Mouse (Mus musculus) splenic B cell, adult 2 months (primary cell): ENCODE data around the gene Vrk1.

Experiments
- DNase-seq: peaks from one replicate; pipeline ENCODE4 v3.0.0-alpha.2; 2011; ENCODE audit warnings: low read depth, low spot score
- H3K27me3 ChIP-seq: 2 replicates; pipeline ENCODE4 v1.6.1; 2012; ENCODE audit warnings: mild to moderate bottlenecking, low read length, moderate library complexity, mixed read lengths; ENCODE audit not compliant: control insufficient read depth, poor library complexity, insufficient read depth, severe bottlenecking
- H3K36me3 ChIP-seq: 2 replicates; pipeline ENCODE4 v1.6.1; 2012; ENCODE audit warnings: mild to moderate bottlenecking, low read length, moderate library complexity, mixed read lengths; ENCODE audit not compliant: control insufficient read depth, poor library complexity, insufficient read depth, severe bottlenecking

Vrk1 gene

DNA sequence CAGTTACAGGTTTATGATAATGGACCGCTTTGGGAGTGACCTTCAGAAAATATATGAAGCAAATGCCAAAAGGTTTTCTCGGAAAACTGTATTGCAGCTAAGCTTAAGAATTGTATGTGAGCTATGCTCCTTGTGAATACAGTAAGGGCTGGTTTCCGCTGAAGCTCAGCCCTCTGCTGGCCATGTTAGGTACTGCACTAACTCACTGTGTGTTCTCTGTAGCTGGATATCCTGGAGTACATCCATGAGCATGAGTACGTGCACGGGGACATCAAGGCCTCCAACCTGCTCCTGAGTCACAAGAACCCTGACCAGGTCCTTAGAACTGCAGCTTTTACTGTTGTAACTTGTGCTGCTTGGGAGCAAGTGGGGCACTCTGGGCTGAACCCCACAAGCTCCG, 45.8 kb downstream of the Vrk1 start:
- peak; percentile 80 for DNase-seq
- no peaks in the 10 kb centered on the region for H3K27me3 ChIP-seq
- peaks cover 14% of the 10 kb centered on the region for H3K36me3 ChIP-seq

DNA sequence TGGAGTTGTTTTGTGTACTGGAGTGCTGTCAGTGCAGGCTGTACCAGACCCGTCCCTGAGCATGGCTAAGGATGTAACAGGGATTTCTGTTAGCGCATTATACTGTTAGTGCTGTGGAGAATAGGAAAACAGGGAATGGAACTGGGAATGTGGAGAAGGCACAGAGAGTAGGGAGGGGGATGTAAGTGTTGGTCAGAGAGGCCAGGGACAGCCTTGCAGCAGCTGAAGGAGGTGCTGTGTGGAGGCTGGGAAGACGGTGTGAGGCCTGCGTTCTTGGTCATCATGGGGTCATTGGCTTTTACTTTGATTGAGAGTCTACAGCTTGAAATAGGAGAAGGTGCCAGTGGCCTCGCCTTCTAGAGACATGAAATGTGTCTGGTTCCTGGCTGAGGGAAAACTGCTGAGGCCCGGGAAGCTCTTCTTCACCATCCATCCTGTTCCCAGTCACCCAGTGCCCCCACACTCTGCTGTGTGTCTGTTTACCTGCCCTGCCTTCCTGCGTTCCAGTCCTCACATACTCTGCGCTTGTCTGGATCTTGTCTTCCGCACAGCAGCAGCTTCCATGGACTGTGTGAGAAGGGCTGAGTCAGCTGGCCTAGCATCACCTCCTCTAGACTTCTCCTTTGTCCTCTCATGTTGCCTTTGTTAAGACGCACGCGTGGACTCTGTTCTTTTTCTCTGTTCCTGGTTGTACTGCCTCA, 50.0 kb downstream of the Vrk1 start:
- no peaks in the 10 kb centered on the region for H3K27me3 ChIP-seq
- H3K36me3 ChIP-seq = peaks cover 24% of the 10 kb centered on the region
- DNase-seq = no peak

DNA sequence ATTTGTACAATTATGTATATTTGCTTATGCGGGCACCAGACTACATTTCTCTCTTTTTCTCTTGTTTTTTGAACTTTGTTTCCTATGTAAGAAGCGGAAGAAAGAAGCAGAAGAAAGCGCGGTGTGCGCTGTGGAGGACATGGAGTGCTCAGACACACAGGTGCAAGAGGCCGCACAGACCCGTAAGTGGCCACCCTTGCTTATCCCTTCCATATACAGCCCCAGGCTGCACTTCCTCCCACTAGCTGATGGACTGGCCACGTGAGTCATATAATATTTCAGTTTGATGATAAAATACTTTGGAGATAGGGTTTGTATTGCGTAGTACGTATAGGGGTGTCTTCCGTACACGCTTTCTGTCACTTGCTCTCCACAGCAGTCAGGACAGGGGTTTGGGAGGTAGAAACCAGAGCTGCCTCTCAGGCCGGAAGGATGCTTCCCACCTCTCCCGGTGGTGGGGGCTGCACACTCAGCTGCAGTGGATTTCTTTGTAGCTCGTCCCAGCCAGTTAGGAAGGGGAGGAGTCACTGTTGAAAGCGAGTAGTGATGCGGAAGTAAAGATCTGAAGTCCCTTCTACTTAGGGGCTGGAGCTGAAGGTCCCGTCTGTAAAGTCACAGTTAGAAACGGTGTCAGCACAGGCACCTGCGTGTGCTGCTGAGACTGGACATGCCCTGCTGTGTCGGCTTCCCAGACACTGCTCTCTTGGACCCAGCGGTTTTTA, 60.6 kb downstream of the Vrk1 start:
- DNase-seq = no peak
- H3K36me3 ChIP-seq = peaks cover 12% of the 10 kb centered on the region
- no peaks in the 10 kb centered on the region for H3K27me3 ChIP-seq

DNA sequence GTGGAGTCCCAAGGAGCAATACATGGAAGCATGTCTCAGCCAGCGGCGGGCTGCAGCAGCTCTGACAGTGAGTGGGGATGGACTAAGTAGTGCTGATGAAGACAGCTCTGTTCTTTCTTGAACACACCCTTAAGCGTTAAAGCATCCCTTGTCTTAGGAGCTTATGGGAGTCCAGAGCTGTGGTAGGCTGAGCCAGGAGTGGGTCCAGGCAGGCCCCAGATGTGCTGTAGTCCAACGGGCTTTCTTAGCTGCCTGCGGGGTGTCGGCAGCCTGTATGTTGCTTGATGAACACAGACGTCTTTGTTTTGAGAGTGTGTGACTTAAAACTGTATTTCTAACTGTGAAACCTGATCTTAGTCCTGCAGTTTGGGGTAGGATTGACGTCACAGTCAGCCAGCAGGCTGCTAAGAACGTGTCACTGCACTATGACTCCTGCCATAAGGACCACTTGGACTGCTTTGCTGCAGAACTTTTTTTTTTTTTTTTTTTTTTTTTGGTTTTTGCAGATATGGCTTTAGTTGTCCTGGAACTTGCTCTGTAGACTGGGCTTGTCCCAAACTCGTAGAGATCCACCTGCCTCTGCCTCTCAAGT, 61.6 kb downstream of the Vrk1 start:
- DNase-seq = no peak
- Histone ChIP-seq H3K36me3 (peaks cover 8% of the 10 kb centered on the region), H3K27me3 (no peaks in the 10 kb centered on the region)

DNA sequence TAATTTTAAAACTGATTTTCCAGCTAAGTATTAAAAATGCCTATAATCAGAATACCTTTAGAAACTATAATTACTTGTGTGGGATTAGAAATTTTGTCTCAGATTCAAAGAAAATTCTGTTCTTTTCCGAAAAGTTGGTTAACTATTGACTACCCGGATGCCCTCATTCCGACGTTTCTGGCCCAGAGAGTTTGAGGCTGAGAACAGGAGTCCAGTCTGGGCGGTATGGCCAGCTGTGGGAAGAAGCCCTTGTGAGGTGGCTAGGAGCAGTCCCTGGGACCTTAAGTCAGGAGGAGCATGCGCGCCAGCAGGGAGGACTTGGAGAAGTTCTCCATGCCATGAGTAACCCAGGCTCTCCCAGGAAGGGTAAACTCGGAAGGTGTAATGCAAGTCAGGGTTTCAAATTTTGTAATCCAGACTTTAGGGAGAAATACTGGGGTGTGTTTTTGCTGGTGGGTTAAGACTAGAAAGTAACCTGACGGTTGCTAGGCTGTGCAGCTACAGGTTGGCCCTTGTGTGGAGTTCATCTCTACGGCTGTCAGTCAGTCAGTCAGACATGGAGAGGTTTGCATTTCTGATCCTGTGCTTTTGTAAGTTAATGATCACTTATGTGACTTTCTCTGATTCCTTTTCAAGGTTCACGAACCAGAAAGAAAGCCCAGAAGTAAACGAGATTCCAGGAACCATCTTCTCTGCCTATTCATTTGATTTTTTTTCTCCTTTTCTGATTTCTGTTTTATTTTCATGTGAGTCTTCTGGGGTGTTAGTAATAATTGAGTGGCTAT, 64.5 kb downstream of the Vrk1 start:
- Histone ChIP-seq H3K27me3 (no peaks in the 10 kb centered on the region), H3K36me3 (peaks cover 6% of the 10 kb centered on the region)
- no peak for DNase-seq

DNA sequence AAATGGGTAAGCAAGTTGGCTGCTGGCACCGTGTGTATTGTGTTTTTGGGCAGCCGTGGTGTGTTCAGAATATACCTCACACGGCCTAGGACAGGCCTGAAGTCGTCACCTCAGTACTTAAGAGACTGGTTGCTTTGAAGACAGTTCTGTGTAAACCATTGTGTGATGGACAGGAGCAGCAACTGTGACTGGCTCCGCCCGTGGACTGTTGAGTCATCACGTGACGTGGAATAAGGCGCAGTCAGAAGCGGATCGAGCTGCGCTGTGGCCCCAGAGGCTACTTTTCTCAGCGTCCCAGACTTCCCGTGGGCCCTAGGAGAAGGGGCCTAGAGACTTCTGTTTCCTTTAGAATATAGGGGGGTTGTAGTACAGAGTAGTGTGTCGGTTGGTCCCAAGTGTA, 66.1 kb downstream of the Vrk1 start:
- Histone ChIP-seq H3K27me3 (no peaks in the 10 kb centered on the region), H3K36me3 (peaks cover 4% of the 10 kb centered on the region; the same call in 1 of the 2 replicates)
- no peak for DNase-seq

DNA sequence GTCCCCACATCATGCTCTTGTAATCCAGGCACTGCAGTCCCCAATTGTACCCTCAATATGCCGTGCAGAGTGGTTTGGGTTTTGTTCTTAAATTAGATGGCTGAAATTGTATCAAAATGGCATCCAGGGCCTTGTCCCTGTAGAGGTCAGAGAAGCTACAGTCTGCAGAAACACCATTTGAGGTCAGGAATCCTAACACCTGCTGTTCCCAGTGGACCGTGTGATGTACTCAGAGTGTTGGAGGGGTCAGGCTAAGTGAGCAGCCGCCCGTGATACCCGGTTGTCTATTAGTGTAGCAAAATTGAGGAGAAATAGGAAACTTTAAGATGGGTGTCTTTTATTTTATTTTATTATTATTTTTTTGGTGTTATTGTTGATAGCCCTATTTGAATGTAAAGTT, 70.5 kb downstream of the Vrk1 start:
- Histone ChIP-seq H3K36me3 (no peaks in the 10 kb centered on the region), H3K27me3 (no peaks in the 10 kb centered on the region)
- DNase-seq = no peak

DNA sequence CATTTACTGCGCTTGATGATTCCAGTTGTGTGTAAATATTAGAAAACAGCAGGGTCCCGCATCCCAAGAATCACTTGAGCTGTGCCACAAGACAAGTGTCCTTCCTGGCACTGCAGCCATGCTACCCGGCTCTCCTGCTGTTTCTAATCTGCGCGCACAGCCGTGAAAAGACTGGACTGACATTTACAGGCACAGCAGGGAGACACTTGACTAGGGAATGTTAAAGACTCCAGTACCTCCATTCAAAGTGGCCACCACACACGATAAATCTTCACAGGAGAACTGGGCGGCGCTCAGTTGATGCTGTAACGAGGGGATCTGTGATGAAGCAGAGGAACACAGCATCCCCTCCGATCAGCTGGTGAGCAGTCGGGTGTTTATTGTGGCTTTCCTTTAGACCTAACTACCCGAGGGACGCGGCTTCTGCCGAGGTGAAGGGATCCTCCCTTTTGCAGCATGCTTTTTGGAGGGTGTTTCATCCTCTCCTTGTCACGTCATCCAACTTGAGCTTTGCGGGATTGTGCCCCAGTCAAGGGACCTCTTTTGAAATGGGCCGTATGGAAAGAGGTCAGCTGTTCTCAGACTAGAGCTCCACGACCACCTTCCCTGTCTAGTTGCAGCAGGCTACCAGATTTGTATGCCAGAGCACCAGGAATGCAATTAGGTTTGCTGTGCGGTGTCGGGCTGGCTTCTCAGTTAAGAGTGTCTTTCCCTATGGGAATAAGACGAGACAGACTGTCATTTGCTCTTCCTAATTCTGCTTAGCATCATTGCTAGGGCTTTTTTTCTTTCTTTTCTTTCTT, 71.1 kb downstream of the Vrk1 start:
- DNase-seq = no peak
- H3K27me3 ChIP-seq = no peaks in the 10 kb centered on the region
- no peaks in the 10 kb centered on the region for H3K36me3 ChIP-seq

DNA sequence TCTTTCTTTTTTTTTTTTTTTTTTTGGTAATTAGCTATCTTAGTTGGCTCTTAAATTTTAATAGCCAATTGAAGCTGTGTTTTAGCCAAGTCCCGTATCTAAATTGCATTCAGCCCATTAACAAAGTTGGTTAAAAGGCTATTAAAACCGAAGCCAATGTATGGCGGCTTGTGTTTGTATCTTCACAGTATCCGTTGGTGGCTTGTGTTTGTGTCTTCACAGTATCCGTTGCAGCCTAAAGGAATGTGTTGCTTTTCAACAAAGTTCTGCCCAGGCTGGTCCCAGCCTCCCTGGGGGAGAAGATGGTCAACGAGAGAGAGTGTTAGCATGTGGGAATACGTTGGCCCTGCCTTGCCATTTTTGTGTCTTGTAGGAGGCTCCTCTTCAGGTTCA, 71.7 kb downstream of the Vrk1 start:
- no peaks in the 10 kb centered on the region for H3K27me3 ChIP-seq
- no peak for DNase-seq
- H3K36me3 ChIP-seq = no peaks in the 10 kb centered on the region

DNA sequence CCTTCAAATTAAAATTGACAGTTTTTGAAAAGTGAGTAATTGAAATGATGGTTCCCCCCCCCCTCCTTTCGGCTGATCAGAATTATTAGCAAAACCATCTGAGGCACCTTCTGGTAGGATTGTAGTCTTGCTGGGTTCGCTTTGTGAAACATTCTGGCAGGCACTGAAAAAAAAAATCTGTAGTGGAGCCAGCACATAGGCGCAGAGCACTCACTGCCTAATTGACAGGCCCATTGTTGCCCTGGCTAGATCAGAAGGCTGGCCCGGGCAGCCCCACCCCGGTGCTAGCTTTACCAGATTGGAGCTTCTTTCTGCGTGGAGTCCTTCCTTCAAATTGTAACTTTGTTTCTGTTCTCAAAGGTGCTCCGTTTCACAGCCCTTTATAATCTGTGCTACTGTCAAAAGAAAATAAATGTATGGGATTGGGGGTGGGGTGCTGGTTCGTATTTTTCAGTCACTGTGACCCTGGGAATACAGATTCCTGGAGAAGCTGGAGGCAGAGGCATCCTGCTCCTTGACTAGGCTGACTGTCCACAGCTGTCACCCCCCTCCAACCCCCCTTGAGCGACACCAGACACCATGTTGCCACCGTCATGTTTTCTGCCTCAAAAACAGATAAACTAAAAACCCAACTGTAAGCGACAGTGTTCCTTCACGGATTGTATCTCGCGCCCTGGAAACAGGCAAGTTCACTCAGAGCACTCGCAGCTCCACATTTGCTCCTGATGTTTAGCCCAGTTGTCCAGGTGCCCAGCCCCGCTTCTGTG, 72.3 kb downstream of the Vrk1 start:
- H3K36me3 ChIP-seq = no peaks in the 10 kb centered on the region
- DNase-seq = no peak
- H3K27me3 ChIP-seq = no peaks in the 10 kb centered on the region

DNA sequence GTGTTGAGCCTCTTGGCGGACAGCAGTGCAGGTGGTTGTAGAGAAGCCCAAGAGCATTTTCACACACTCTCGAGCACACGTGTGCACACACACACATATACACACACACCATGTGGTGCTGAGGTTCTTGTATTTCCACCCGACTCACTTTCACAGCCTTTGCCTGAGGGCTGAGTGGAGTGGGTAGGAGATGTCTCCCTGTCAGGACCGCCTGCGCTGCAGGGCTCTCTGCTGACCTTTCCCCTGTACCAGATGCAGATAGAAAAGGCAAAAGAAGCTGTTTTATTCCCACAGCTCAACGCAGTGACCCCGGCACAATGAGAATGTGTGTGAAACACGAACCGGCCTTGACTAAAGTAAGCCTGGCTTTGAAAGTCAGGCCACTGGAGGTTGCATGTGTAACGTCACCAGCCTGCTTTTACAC, 72.9 kb downstream of the Vrk1 start:
- no peak for DNase-seq
- H3K27me3 ChIP-seq = no peaks in the 10 kb centered on the region
- no peaks in the 10 kb centered on the region for H3K36me3 ChIP-seq

DNA sequence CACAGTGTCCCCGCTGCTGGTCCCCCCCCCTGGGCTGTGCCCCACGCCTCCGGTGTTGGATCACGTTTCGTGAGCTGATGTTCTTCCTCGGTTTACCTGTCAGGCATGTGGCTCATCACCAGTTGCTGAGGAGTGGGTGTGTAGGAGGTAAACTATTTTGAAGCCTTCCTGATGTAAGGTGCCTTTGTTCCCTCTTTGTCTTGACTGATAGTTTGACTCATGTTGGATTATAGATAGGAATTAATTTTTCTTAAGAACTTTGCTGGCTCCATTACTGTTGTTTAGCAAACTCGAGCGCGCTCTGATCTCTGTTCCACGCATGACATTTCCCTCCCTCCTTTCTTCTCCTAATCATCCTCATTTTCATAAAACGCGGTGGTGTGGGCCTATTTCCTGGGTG, 74.1 kb downstream of the Vrk1 start:
- no peaks in the 10 kb centered on the region for H3K27me3 ChIP-seq
- DNase-seq = no peak
- H3K36me3 ChIP-seq = no peaks in the 10 kb centered on the region

DNA sequence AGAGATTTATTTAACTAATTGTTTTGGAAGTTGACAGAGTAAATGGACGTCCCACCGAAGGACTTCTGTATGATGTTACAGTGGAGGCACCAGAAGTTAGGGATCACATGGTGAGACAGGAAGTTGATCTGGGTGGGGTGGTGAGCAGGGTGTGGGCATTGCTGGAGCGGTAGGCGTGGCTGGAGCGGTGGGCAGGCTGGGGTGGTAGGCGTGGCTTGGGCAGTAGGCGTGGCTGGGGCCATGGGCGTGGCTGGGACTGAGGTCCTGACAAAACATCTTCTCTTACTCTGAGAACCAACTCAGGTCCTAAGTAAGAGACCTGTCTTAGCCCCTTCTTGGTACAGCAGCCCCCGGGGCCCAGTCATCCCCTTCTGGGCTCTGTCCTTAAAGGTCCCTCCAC, 84.8 kb downstream of the Vrk1 start:
- DNase-seq = no peak
- Histone ChIP-seq H3K27me3 (no peaks in the 10 kb centered on the region), H3K36me3 (no peaks in the 10 kb centered on the region)

DNA sequence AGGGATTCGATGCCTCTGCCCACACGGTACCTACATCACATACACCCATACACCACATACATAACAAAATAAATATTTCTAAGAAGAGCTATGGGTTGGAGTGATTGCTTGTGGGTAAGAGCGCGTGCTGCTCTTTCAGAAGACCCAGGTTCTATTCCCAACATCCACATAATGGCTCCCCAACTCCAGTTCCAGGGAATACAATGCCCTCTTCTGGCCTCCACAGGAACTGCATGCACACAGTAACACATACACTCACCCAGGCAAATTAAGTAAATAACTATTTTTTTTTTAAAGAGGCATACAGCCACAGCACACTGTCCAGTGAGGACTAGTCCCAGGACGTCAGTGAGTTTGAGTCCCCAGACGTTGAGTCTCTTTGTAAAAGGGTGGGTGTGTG, 92.0 kb downstream of the Vrk1 start:
- no peak for DNase-seq
- H3K27me3 ChIP-seq = no peaks in the 10 kb centered on the region
- no peaks in the 10 kb centered on the region for H3K36me3 ChIP-seq
